Mouse (Mus musculus) MEL-GATA-1-ER (cell line): ENCODE measurements around the gene Inhbb.

Source experiments
- DNase-seq: peaks from one replicate; pipeline ENCODE4 v3.0.0-alpha.2; 2012; ENCODE audit warnings: low read depth; ENCODE audit errors: extremely low read depth

Gene Inhbb

GRCm38 (mm10) chr1:119421576-119422421 lies at the start of gene Inhbb:
Gene Inhbb, minus strand, starts transcription at chr1:119422248.
- no peak for DNase-seq

- peak; percentile 44 for DNase-seq
Observed at GRCm38 (mm10) chr1:119463386-119463785, 41.3 kb upstream of the Inhbb start.

- DNase-seq: no peak
Observed at GRCm38 (mm10) chr1:119460062-119460461, 38.0 kb upstream of the Inhbb start.

GRCm38 (mm10) chr1:119457993-119458605 lies 36.1 kb upstream of the Inhbb start:
- DNase-seq: peak; percentile 24

- DNase-seq: no peak
Observed at GRCm38 (mm10) chr1:119457528-119457855, 35.4 kb upstream of the Inhbb start.

GRCm38 (mm10) chr1:119456671-119457527 lies 34.9 kb upstream of the Inhbb start:
- DNase-seq: no peak

- DNase-seq: no peak
Observed at GRCm38 (mm10) chr1:119453731-119454130, 31.7 kb upstream of the Inhbb start.

GRCm38 (mm10) chr1:119451417-119451816 lies 29.4 kb upstream of the Inhbb start:
- no peak for DNase-seq

- no peak for DNase-seq
Observed at GRCm38 (mm10) chr1:119450651-119451345, 28.8 kb upstream of the Inhbb start.

GRCm38 (mm10) chr1:119446753-119447283 lies 24.8 kb upstream of the Inhbb start:
- peak; percentile 13 for DNase-seq

- no peak for DNase-seq
Observed at GRCm38 (mm10) chr1:119443591-119444350, 21.7 kb upstream of the Inhbb start.

GRCm38 (mm10) chr1:119442901-119443300 lies 20.9 kb upstream of the Inhbb start:
- DNase-seq: no peak

- DNase-seq: no peak
Observed at GRCm38 (mm10) chr1:119438105-119438637, 16.1 kb upstream of the Inhbb start.

- no peak for DNase-seq
Observed at GRCm38 (mm10) chr1:119437401-119437800, 15.4 kb upstream of the Inhbb start.

GRCm38 (mm10) chr1:119424141-119424860 lies 2.3 kb upstream of the Inhbb start:
- DNase-seq: no peak

- no peak for DNase-seq
Observed at GRCm38 (mm10) chr1:119423510-119423909, 1.5 kb upstream of the Inhbb start.

- DNase-seq: no peak
Observed at GRCm38 (mm10) chr1:119422460-119423015, 490 bp upstream of the Inhbb start.

GRCm38 (mm10) chr1:119420984-119421575 lies 968 bp downstream of the Inhbb start:
- DNase-seq: no peak
